Mouse (Mus musculus): ENCODE measurements around the gene Ubap1.

The Ubap1 gene

DNA sequence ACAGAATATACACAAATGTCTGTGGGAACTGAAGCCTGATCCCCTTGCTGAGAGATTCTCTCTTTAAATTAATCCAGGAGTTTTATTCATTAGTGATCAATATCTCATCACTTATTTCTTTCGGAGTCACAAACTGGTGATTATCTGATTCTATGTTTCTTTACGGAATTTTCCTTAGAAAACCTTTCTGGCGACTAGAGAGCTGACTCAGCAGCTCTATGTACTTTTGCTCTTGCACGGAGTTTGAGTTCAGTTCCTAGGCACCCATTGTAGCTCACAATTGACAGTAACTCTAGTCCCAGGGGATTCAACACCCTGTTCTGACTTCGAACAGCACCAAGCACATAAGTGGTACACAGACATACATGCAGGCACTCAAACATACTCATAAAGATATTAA lies 90.1 kb downstream of the Ubap1 start:
- DNase-seq: no peak

All from lung, postnatal 4 days (tissue).